Mouse (Mus musculus) megakaryocyte, embryonic 14.5 days (primary cell): ENCODE results near the gene Nsl1.

Source experiments
- FLI1 ChIP-seq: IDR thresholded peaks from 2 replicates; pipeline ENCODE4 v1.6.1; 2012; ENCODE audit warnings: low read length, inconsistent platforms, mixed read lengths
- GATA1 ChIP-seq: IDR thresholded peaks from 3 replicates; pipeline ENCODE4 v1.6.1; 2012; ENCODE audit warnings: mixed read lengths, low read length, inconsistent platforms, borderline replicate concordance

- TF ChIP-seq GATA1 (no peak), FLI1 (no peak)
Observed at GRCm38 (mm10) chr1:191135406-191135805, 72.6 kb downstream of the Nsl1 start.
